11 mouse cellular contexts compared by ENCODE assay signal in the genomic region with DNA sequence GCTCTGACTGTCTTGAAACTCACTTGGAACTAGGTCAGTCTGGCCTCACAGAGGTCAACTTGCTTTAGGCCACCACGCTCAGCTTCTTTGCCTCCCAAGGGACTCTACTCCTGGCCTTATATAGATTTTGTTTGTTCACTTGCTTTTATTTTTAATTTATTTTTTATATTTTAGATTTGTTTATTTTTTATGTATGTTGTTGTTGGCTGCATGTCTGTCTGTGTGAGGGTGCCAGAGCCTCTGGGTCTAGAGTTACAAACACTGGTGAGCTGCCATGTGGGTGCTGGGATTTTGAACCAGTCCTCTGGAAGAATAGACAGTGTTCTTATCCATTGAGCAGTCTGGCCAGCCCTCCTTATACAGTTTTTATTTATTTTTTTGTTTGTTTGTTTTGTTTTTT. TPM values are rescaled to one million over a fixed set of nuclear protein-coding genes. Genes with fewer than 3 reads are reported as not detected.
A peak's percentile ranks its signal among the peaks of the same experiment; 100 is the strongest.
DNase-seq lines count a peak whose midpoint lies in the region; ATAC-seq lines count a peak whose summit lies in the region.
"Had no signal": no experiment of that assay in that cellular context is flagged by ENCODE, and none has a peak within 500 bp of the region (broad histone marks: within the 10 kb centered on the region; RNA-seq: fewer than 3 reads in every experiment).

No protein-coding gene starts in this region.

- WGBS in heart, embryonic 11.5 days (ENCODE audit: insufficient replicate concordance): 87% methylated on average over 1 of the region's 1 CpGs
- WGBS in lung, embryonic 15.5 days: 84% methylated on average over 1 of the region's 1 CpGs
- 100% methylated on average over 1 of the region's 1 CpGs for WGBS in forebrain, embryonic 13.5 days
- WGBS in midbrain, embryonic 15.5 days: 95% methylated on average over 1 of the region's 1 CpGs

- H3K4me2 ChIP-seq in heart, embryonic 11.5 days: peak overlapping the region; percentile 62; the same call in 1 of the 2 replicates
- H3K4me2 ChIP-seq in lung, embryonic 15.5 days: peak overlapping the region; percentile 55; the same call in 1 of the 2 replicates
- peak overlapping the region; percentile 55 for H3K4me2 ChIP-seq in forebrain, embryonic 13.5 days
- peak overlapping the region; percentile 52; the same call in 1 of the 2 replicates for H3K4me2 ChIP-seq in midbrain, embryonic 15.5 days

- H3K36me3 ChIP-seq in heart, embryonic 11.5 days (ENCODE audit: control insufficient read depth, insufficient read depth, low read length): peaks cover 13% of the 10 kb centered on the region
- H3K36me3 ChIP-seq in lung, embryonic 15.5 days: peaks cover 12% of the 10 kb centered on the region
- H3K36me3 ChIP-seq in forebrain, embryonic 13.5 days (ENCODE audit: poor library complexity, severe bottlenecking): peaks cover 27% of the 10 kb centered on the region
- H3K36me3 ChIP-seq in midbrain, embryonic 15.5 days (replicated peaks): peaks cover 15% of the 10 kb centered on the region

- H3K4me3 ChIP-seq in heart, embryonic 11.5 days (ENCODE audit: low read depth, low read length): no peak overlapping the region
- no peak overlapping the region for H3K4me3 ChIP-seq in lung, embryonic 15.5 days
- H3K4me3 ChIP-seq in forebrain, embryonic 13.5 days: peak overlapping the region; percentile 79
- no peak overlapping the region for H3K4me3 ChIP-seq in midbrain, embryonic 15.5 days

- H3K27ac ChIP-seq in heart, embryonic 11.5 days (ENCODE audit: low read depth, low read length): no peak overlapping the region
- H3K27ac ChIP-seq in lung, embryonic 15.5 days: no peak overlapping the region
- no peak overlapping the region for H3K27ac ChIP-seq in forebrain, embryonic 13.5 days
- H3K27ac ChIP-seq in midbrain, embryonic 15.5 days: no peak overlapping the region
- H3K27ac ChIP-seq: liver, embryonic 14.5 days had no signal

- ATAC-seq in heart, embryonic 11.5 days (replicated peaks; ENCODE audit: insufficient number of reproducible peaks, low FRiP score, low TSS enrichment): no peak
- no peak for ATAC-seq in lung, embryonic 15.5 days (ENCODE audit: borderline replicate concordance, extremely low read depth, low FRiP score, low TSS enrichment)
- ATAC-seq in forebrain, embryonic 13.5 days: no peak
- ATAC-seq in midbrain, embryonic 15.5 days (replicated peaks): no peak

- H3K9me3 ChIP-seq in heart, embryonic 11.5 days (replicated peaks; ENCODE audit: control insufficient read depth, low read length): no peaks in the 10 kb centered on the region
- H3K9me3 ChIP-seq in lung, embryonic 15.5 days: no peaks in the 10 kb centered on the region
- H3K9me3 ChIP-seq in forebrain, embryonic 13.5 days (replicated peaks): no peaks in the 10 kb centered on the region
- H3K9me3 ChIP-seq in midbrain, embryonic 15.5 days: no peaks in the 10 kb centered on the region

- no peak for DNase-seq in heart, postnatal 4 days
- DNase-seq in lung, postnatal 14 days: no peak
- no peak for DNase-seq in embryo, embryonic 9.5 days (ENCODE audit: extremely low spot score)
- DNase-seq in urinary bladder, adult 2 months (ENCODE audit: low spot score): no peak
- DNase-seq: cerebellum, adult 9-11 months; kidney, adult 18-20 months had no signal

- H3K4me1 ChIP-seq in heart, embryonic 11.5 days (ENCODE audit: control insufficient read depth, insufficient read depth, low read length): peaks cover 8% of the 10 kb centered on the region
- peaks cover 11% of the 10 kb centered on the region for H3K4me1 ChIP-seq in lung, embryonic 15.5 days
- peaks cover 9% of the 10 kb centered on the region for H3K4me1 ChIP-seq in forebrain, embryonic 13.5 days
- H3K4me1 ChIP-seq in midbrain, embryonic 15.5 days: peaks cover 16% of the 10 kb centered on the region

- H3K27me3 ChIP-seq in heart, embryonic 11.5 days (ENCODE audit: control insufficient read depth, insufficient read depth, low read length): no peaks in the 10 kb centered on the region
- no peaks in the 10 kb centered on the region for H3K27me3 ChIP-seq in lung, embryonic 15.5 days
- no peaks in the 10 kb centered on the region for H3K27me3 ChIP-seq in forebrain, embryonic 13.5 days
- H3K27me3 ChIP-seq in midbrain, embryonic 15.5 days (replicated peaks): no peaks in the 10 kb centered on the region

- no peak overlapping the region for H3K9ac ChIP-seq in heart, embryonic 11.5 days (ENCODE audit: low read depth, low read length)
- no peak overlapping the region for H3K9ac ChIP-seq in lung, embryonic 15.5 days
- H3K9ac ChIP-seq in forebrain, embryonic 13.5 days: peak overlapping the region; percentile 44; the same call in 1 of the 2 replicates
- no peak overlapping the region for H3K9ac ChIP-seq in midbrain, embryonic 15.5 days
- H3K9ac ChIP-seq: liver, embryonic 14.5 days had no signal

RNA-seq across cellular contexts. Expression of a gene that starts 1.9 kb away (rescaled TPM):
- 108 and 113 TPM in 2 replicates for polyA plus RNA-seq in heart, embryonic 11.5 days (2014; fragmentation: Nextera tagmentation; extraction: Ambion mirVana)
- 10 to 100 TPM; 48.4 to 51.8 TPM for total RNA-seq in heart, postnatal 4 days (2021)
- polyA plus RNA-seq in lung, embryonic 15.5 days (2015; fragmentation: Nextera tagmentation; extraction: Ambion mirVana): 163 and 165 TPM in 2 replicates
- polyA plus RNA-seq in forebrain, embryonic 13.5 days (2015; fragmentation: Nextera tagmentation; extraction: Ambion mirVana): 266 and 271 TPM in 2 replicates
- polyA plus RNA-seq in midbrain, embryonic 15.5 days (2015; fragmentation: Nextera tagmentation; extraction: Ambion mirVana): 212 and 216 TPM in 2 replicates
- 70.9 and 76.2 TPM in 2 replicates for polyA plus RNA-seq in urinary bladder, adult 2 months (2012; rRNA removed)

RNA-seq across cellular contexts. Expression of a gene that starts 6.0 kb away (rescaled TPM):
- polyA plus RNA-seq in heart, embryonic 11.5 days (2014; fragmentation: Nextera tagmentation; extraction: Ambion mirVana): 11.8 and 14.0 TPM in 2 replicates
- 10 to 100 TPM; 30.9 to 33.7 TPM for total RNA-seq in heart, postnatal 4 days (2021)
- 17.2 and 18.1 TPM in 2 replicates for polyA plus RNA-seq in lung, embryonic 15.5 days (2015; fragmentation: Nextera tagmentation; extraction: Ambion mirVana)
- polyA plus RNA-seq in forebrain, embryonic 13.5 days (2015; fragmentation: Nextera tagmentation; extraction: Ambion mirVana): 20.4 and 20.6 TPM in 2 replicates
- 17.2 and 17.4 TPM in 2 replicates for polyA plus RNA-seq in midbrain, embryonic 15.5 days (2015; fragmentation: Nextera tagmentation; extraction: Ambion mirVana)
- 27.2 and 28.2 TPM in 2 replicates for polyA plus RNA-seq in urinary bladder, adult 2 months (2012; rRNA removed)

RNA-seq across cellular contexts. Expression of a gene that starts 11.5 kb away (rescaled TPM):
- polyA plus RNA-seq in heart, embryonic 11.5 days (2014; fragmentation: Nextera tagmentation; extraction: Ambion mirVana): 0.53 and 0.83 TPM in 2 replicates
- 1 to 10 TPM; 3.2 to 3.4 TPM for total RNA-seq in heart, postnatal 4 days (2021)
- 1.3 and 2.1 TPM in 2 replicates for polyA plus RNA-seq in lung, embryonic 15.5 days (2015; fragmentation: Nextera tagmentation; extraction: Ambion mirVana)
- polyA plus RNA-seq in forebrain, embryonic 13.5 days (2015; fragmentation: Nextera tagmentation; extraction: Ambion mirVana): 0.72 and 0.81 TPM in 2 replicates
- polyA plus RNA-seq in midbrain, embryonic 15.5 days (2015; fragmentation: Nextera tagmentation; extraction: Ambion mirVana): 1.7 and 2.0 TPM in 2 replicates
- 1.2 and 1.5 TPM in 2 replicates for polyA plus RNA-seq in urinary bladder, adult 2 months (2012; rRNA removed)

RNA-seq across cellular contexts. Expression of a gene that starts 21.1 kb away (rescaled TPM):
- polyA plus RNA-seq in heart, embryonic 11.5 days (2014; fragmentation: Nextera tagmentation; extraction: Ambion mirVana): 57.7 and 61.8 TPM in 2 replicates
- 10 to 100 TPM; 33.9 to 34.2 TPM for total RNA-seq in heart, postnatal 4 days (2021)
- 64.0 and 71.4 TPM in 2 replicates for polyA plus RNA-seq in lung, embryonic 15.5 days (2015; fragmentation: Nextera tagmentation; extraction: Ambion mirVana)
- polyA plus RNA-seq in forebrain, embryonic 13.5 days (2015; fragmentation: Nextera tagmentation; extraction: Ambion mirVana): 99.5 and 106 TPM in 2 replicates
- polyA plus RNA-seq in midbrain, embryonic 15.5 days (2015; fragmentation: Nextera tagmentation; extraction: Ambion mirVana): 89.8 and 90.0 TPM in 2 replicates
- 84.2 and 90.2 TPM in 2 replicates for polyA plus RNA-seq in urinary bladder, adult 2 months (2012; rRNA removed)

RNA-seq across cellular contexts. Expression of a gene that starts 21.1 kb away (rescaled TPM):
- 6.5 and 7.6 TPM in 2 replicates for polyA plus RNA-seq in heart, embryonic 11.5 days (2014; fragmentation: Nextera tagmentation; extraction: Ambion mirVana)
- 1 to 10 TPM; 5.3 to 6.0 TPM for total RNA-seq in heart, postnatal 4 days (2021)
- 13.3 and 14.9 TPM in 2 replicates for polyA plus RNA-seq in lung, embryonic 15.5 days (2015; fragmentation: Nextera tagmentation; extraction: Ambion mirVana)
- 29.6 and 30.8 TPM in 2 replicates for polyA plus RNA-seq in forebrain, embryonic 13.5 days (2015; fragmentation: Nextera tagmentation; extraction: Ambion mirVana)
- 48.9 and 52.1 TPM in 2 replicates for polyA plus RNA-seq in midbrain, embryonic 15.5 days (2015; fragmentation: Nextera tagmentation; extraction: Ambion mirVana)
- polyA plus RNA-seq in urinary bladder, adult 2 months (2012; rRNA removed): 10.4 and 11.0 TPM in 2 replicates
